Comparison of ENCODE assay signal across 23 mouse cellular contexts in genomic region chr1:155276381-155277033, GRCm38 (mm10). TPM values are rescaled to one million over a fixed set of nuclear protein-coding genes. Genes with fewer than 3 reads are reported as not detected.
DNase-seq lines count a peak whose midpoint lies in the region; ATAC-seq and TF ChIP-seq lines count a peak whose summit lies in the region.
"Had no signal": no experiment of that assay in that cellular context is flagged by ENCODE, and none has a peak within 500 bp of the region (broad histone marks: within the 10 kb centered on the region; RNA-seq: fewer than 3 reads in every experiment).

No protein-coding gene starts in this region.

- no peak overlapping the region for H3K4me2 ChIP-seq in midbrain, embryonic 11.5 days
- H3K4me2 ChIP-seq in midbrain, postnatal 0 days (ENCODE audit: low read depth, low read length, poor library complexity, severe bottlenecking), result no peak overlapping the region
- peak overlapping the region; percentile 28 for H3K4me2 ChIP-seq in liver, embryonic 13.5 days
- H3K4me2 ChIP-seq: embryonic facial prominence, embryonic 12.5 days; heart, embryonic 15.5 days; hindbrain, embryonic 13.5 days; midbrain, embryonic 13.5 days; neural tube, embryonic 13.5 days had no signal

- 75% methylated on average over 13 of the region's 13 CpGs for WGBS in midbrain, embryonic 11.5 days
- WGBS in midbrain, postnatal 0 days, result 79% methylated on average over 13 of the region's 13 CpGs
- WGBS in liver, embryonic 13.5 days (ENCODE audit: insufficient replicate concordance), result 36% methylated on average over 13 of the region's 13 CpGs

- no peak for TF ChIP-seq CTCF in midbrain, postnatal 0 days (IDR thresholded peaks at IDR 0.05)
- TF ChIP-seq CTCF in layer of hippocampus, adult 2 months (conservative IDR thresholded peaks at IDR 0.05), result no peak

- no peak overlapping the region for H3K9ac ChIP-seq in midbrain, embryonic 11.5 days (ENCODE audit: low read length)
- H3K9ac ChIP-seq in midbrain, postnatal 0 days (replicated peaks; ENCODE audit: low read length, poor library complexity, severe bottlenecking), result no peak overlapping the region
- H3K9ac ChIP-seq in liver, embryonic 13.5 days, result no peak overlapping the region
- H3K9ac ChIP-seq: embryonic facial prominence, embryonic 12.5 days; heart, embryonic 15.5 days; hindbrain, embryonic 13.5 days; midbrain, embryonic 13.5 days; neural tube, embryonic 13.5 days had no signal

- H3K4me1 ChIP-seq in midbrain, embryonic 11.5 days (ENCODE audit: control insufficient read depth, insufficient read depth, low read length), result no peaks in the 10 kb centered on the region
- no peaks in the 10 kb centered on the region for H3K4me1 ChIP-seq in midbrain, postnatal 0 days (ENCODE audit: insufficient read depth, low read length)
- peaks cover 28% of the 10 kb centered on the region for H3K4me1 ChIP-seq in liver, embryonic 13.5 days (replicated peaks)
- H3K4me1 ChIP-seq: hindbrain, embryonic 13.5 days; neural tube, embryonic 13.5 days had no signal

- no peak for ATAC-seq in midbrain, embryonic 11.5 days (ENCODE audit: low FRiP score)
- no peak for ATAC-seq in midbrain, postnatal 0 days (ENCODE audit: low FRiP score)
- 0 out of 2 replicates have a peak, but pooled peaks have one; percentile 53 for ATAC-seq in erythroid progenitor cell, adult 5-6 weeks (replicated peaks; ENCODE audit: low FRiP score, poor library complexity, severe bottlenecking)
- ATAC-seq in liver, embryonic 13.5 days (ENCODE audit: low read depth), result peak; percentile 71
- peak; percentile 80 for ATAC-seq in megakaryocyte-erythroid progenitor cell, adult 5-6 weeks (replicated peaks; ENCODE audit: low FRiP score, low TSS enrichment, poor library complexity, severe bottlenecking)
- ATAC-seq: activated CD4-positive, CD25-positive, alpha-beta regulatory T cell, adult 4 months; forebrain, embryonic 14.5 days; midbrain, embryonic 13.5 days had no signal

- no peaks in the 10 kb centered on the region for H3K36me3 ChIP-seq in midbrain, embryonic 11.5 days (ENCODE audit: control insufficient read depth, insufficient read depth, low read length)
- peaks cover 7% of the 10 kb centered on the region; the same call in 1 of the 2 replicates for H3K36me3 ChIP-seq in midbrain, postnatal 0 days (ENCODE audit: insufficient read depth, low read length)
- 0 out of 2 replicates have a peak, but pooled peaks cover 9% of the 10 kb centered on the region for H3K36me3 ChIP-seq in liver, embryonic 13.5 days
- H3K36me3 ChIP-seq: embryonic facial prominence, embryonic 12.5 days had no signal

- no peak overlapping the region for H3K4me3 ChIP-seq in midbrain, embryonic 11.5 days (ENCODE audit: low read depth, low read length)
- H3K4me3 ChIP-seq in midbrain, postnatal 0 days (ENCODE audit: low read depth, low read length), result no peak overlapping the region
- no peak overlapping the region for H3K4me3 ChIP-seq in liver, embryonic 13.5 days (replicated peaks)
- no peak overlapping the region for H3K4me3 ChIP-seq in layer of hippocampus, adult 2 months
- H3K4me3 ChIP-seq: embryonic facial prominence, embryonic 12.5 days; gastrocnemius, adult 2 months; heart, embryonic 15.5 days; hindbrain, embryonic 13.5 days; midbrain, embryonic 13.5 days; neural tube, embryonic 13.5 days had no signal

- H3K9me3 ChIP-seq in midbrain, embryonic 11.5 days (ENCODE audit: control insufficient read depth, low read length), result no peaks in the 10 kb centered on the region
- H3K9me3 ChIP-seq in midbrain, postnatal 0 days (ENCODE audit: low read length), result no peaks in the 10 kb centered on the region
- H3K9me3 ChIP-seq in liver, embryonic 13.5 days (replicated peaks), result no peaks in the 10 kb centered on the region
- H3K9me3 ChIP-seq: embryonic facial prominence, embryonic 12.5 days; heart, embryonic 15.5 days; hindbrain, embryonic 13.5 days; midbrain, embryonic 13.5 days; neural tube, embryonic 13.5 days had no signal

- no peaks in the 10 kb centered on the region for H3K27me3 ChIP-seq in midbrain, embryonic 11.5 days (ENCODE audit: control insufficient read depth, insufficient read depth, low read length)
- no peaks in the 10 kb centered on the region for H3K27me3 ChIP-seq in midbrain, postnatal 0 days (ENCODE audit: insufficient read depth, low read length)
- no peaks in the 10 kb centered on the region for H3K27me3 ChIP-seq in liver, embryonic 13.5 days
- H3K27me3 ChIP-seq: embryonic facial prominence, embryonic 12.5 days; heart, embryonic 15.5 days; hindbrain, embryonic 13.5 days; midbrain, embryonic 13.5 days; neural tube, embryonic 13.5 days had no signal

- DNase-seq in midbrain, embryonic 11.5 days (ENCODE audit: low spot score, missing footprints), result peak; percentile 62
- no peak for DNase-seq in midbrain, postnatal 0 days (ENCODE audit: low spot score)
- peak; percentile 33 for DNase-seq in liver, embryonic 13.5 days
- no peak for DNase-seq in kidney, postnatal 4 days
- no peak for DNase-seq in layer of hippocampus, adult 2 months (ENCODE audit: low spot score in 2 of 2)
- no peak for DNase-seq in urinary bladder, postnatal 36 days (ENCODE audit: low spot score in 2 of 2)
- DNase-seq: adrenal gland, postnatal 36 days; cerebellum, adult 18-20 months; cerebellum, postnatal 14 days; gastrocnemius, adult 2 months; heart, postnatal 36 days; kidney, adult 8-10 months; kidney, postnatal 14 days; thymus, postnatal 14 days had no signal

- H3K27ac ChIP-seq in midbrain, embryonic 11.5 days (ENCODE audit: low read depth, low read length), result no peak overlapping the region
- no peak overlapping the region for H3K27ac ChIP-seq in midbrain, postnatal 0 days (ENCODE audit: low read depth, low read length)
- 0 out of 2 replicates have a peak overlapping the region, but pooled peaks have one; percentile 26 for H3K27ac ChIP-seq in liver, embryonic 13.5 days
- H3K27ac ChIP-seq in layer of hippocampus, adult 2 months, result no peak overlapping the region
- H3K27ac ChIP-seq: embryonic facial prominence, embryonic 12.5 days; gastrocnemius, adult 2 months; heart, embryonic 15.5 days; hindbrain, embryonic 13.5 days; midbrain, embryonic 13.5 days; neural tube, embryonic 13.5 days had no signal

RNA-seq across cellular contexts. Expression of gene BC034090, which starts 32.3 kb away (rescaled TPM):
- 2.7 and 3.1 TPM in 2 replicates for polyA plus RNA-seq in midbrain, embryonic 11.5 days (2014; fragmentation: Nextera tagmentation; extraction: Ambion mirVana)
- total RNA-seq in midbrain, postnatal 0 days (2014; rRNA removed), result 7.3 and 11.2 TPM in 2 replicates
- 1.9 TPM in 2 replicates for polyA plus RNA-seq in midbrain, postnatal 0 days (2015; fragmentation: Nextera tagmentation; extraction: Ambion mirVana)
- not detected in 2 replicates for total RNA-seq in erythroid progenitor cell, adult 5-6 weeks (2015; ENCODE audit: low replicate concordance)
- total RNA-seq in erythroid progenitor cell, adult 5-6 weeks (2017; ENCODE audit: low replicate concordance), result not detected in 2 replicates
- 0.13 and 0.28 TPM in 2 replicates for polyA plus RNA-seq in liver, embryonic 13.5 days (2015; fragmentation: Nextera tagmentation; extraction: Ambion mirVana)
- 1.1 TPM in 1 of 2 replicates, not detected in the other for total RNA-seq in megakaryocyte-erythroid progenitor cell, adult 5-6 weeks (2014; fragmentation: Nextera tagmentation)
- not detected in 2 replicates for total RNA-seq in megakaryocyte-erythroid progenitor cell, adult 5-6 weeks (2017)
- total RNA-seq in layer of hippocampus, adult 2 months (2021), result 1 to 10 TPM; 7.9 to 8.2 TPM

Comparison
In these comparisons a context has a peak if more than half of its experiments do, and no peak if none do; other contexts are left out.
1. DNase-seq: peak in midbrain, embryonic 11.5 days (single experiment) and liver, embryonic 13.5 days (single experiment); none in midbrain, postnatal 0 days (single experiment), kidney, postnatal 4 days (0 of 2), layer of hippocampus, adult 2 months (0 of 2) and urinary bladder, postnatal 36 days (0 of 2).
2. ATAC-seq: peak in erythroid progenitor cell, adult 5-6 weeks (single experiment), liver, embryonic 13.5 days (single experiment) and megakaryocyte-erythroid progenitor cell, adult 5-6 weeks (single experiment); none in midbrain, embryonic 11.5 days (single experiment) and midbrain, postnatal 0 days (single experiment).